Mouse (Mus musculus): ENCODE results near the gene Gm9639. TPM values are rescaled to one million over a fixed set of nuclear protein-coding genes. Genes with fewer than 3 reads are reported as not detected.
A peak's percentile ranks its signal among the peaks of the same experiment; 100 is the strongest.
"Not testable (repeated sequence)": the region's sequence is repeated elsewhere in the genome, so short reads cannot be mapped to it uniquely, and the experiment has no call there.

Gene Gm9639
- polyA plus RNA-seq, 1 experiment from 2014 or later = not detected

- no peak for DNase-seq (ENCODE audit: low spot score)
- 89% methylated on average over 3 of the region's 3 CpGs for WGBS
- H3K9me3 ChIP-seq (ENCODE audit: control insufficient read depth, low read length) = no peaks in the 10 kb centered on the region
- no peak overlapping the region for H3K9ac ChIP-seq (ENCODE audit: low read length)
- H3K27ac ChIP-seq (ENCODE audit: low read depth, low read length) = no peak overlapping the region
- no peak overlapping the region for H3K4me3 ChIP-seq (ENCODE audit: low read depth, low read length)
- no peaks in the 10 kb centered on the region for H3K27me3 ChIP-seq (ENCODE audit: control insufficient read depth, insufficient read depth, low read length)
- H3K36me3 ChIP-seq (ENCODE audit: control insufficient read depth, insufficient read depth, low read length) = no peaks in the 10 kb centered on the region
- no peaks in the 10 kb centered on the region for H3K4me1 ChIP-seq (ENCODE audit: control insufficient read depth, insufficient read depth, low read length)
- no peak overlapping the region for H3K4me2 ChIP-seq (ENCODE audit: low read depth)
- ATAC-seq (ENCODE audit: insufficient read depth, low FRiP score, low TSS enrichment) = no peak
Observed at GRCm38 (mm10) chr10:77804095-77804494, 9.2 kb upstream of the Gm9639 start.

DNA sequence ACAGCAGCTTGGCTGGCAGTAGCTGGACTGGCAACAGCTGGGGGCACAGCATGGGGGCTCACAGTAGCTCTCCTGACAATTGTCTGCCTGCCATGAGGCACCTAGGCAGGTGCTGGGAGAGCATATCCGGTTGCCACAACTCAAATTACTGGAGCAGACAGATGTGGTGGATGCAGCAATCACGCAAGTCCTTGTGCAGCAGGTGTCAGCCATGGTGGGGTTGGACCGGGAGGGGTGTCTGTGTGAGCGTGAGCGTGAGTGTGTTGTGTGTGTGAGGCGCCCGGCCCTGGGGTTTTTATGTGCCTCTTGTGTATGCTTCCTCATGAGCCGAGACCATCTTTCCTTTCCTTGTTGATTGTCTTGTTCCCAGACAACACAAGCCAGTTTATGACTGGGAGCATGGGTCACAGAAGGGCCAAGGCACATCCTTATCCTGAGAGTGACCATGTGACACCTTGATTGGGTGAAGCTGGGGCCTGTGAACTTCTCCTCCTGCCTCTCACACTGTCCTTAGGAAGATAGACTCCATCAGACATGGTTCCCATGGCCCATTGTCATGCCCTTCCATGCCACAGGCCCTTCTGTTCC, 4.1 kb upstream of the Gm9639 start, which contains the start of gene Gm19668:
Gene Gm19668 (minus strand): TSS at position 213 of the 588 bp plus-strand sequence.
- Histone ChIP-seq H3K36me3 (ENCODE audit: control insufficient read depth, insufficient read depth, low read length) (no peaks in the 10 kb centered on the region), H3K4me3 (ENCODE audit: low read depth, low read length) (no peak within 1 kb of the TSS), H3K27ac (ENCODE audit: low read depth, low read length) (0 out of 2 replicates have a peak within 1 kb of the TSS, but pooled peaks have one; percentile 8), H3K27me3 (ENCODE audit: control insufficient read depth, insufficient read depth, low read length) (no peaks in the 10 kb centered on the region), H3K4me2 (ENCODE audit: low read depth) (no peak within 1 kb of the TSS), H3K9me3 (ENCODE audit: control insufficient read depth, low read length) (no peaks in the 10 kb centered on the region), H3K4me1 (ENCODE audit: control insufficient read depth, insufficient read depth, low read length) (peaks cover 2% of the 10 kb centered on the region; the same call in 1 of the 2 replicates), H3K9ac (ENCODE audit: low read length) (no peak within 1 kb of the TSS)
- DNase-seq (ENCODE audit: low spot score) (no peak), ATAC-seq (ENCODE audit: insufficient read depth, low FRiP score, low TSS enrichment) (no peak; the same call in 1 of the 2 replicates)
- WGBS = 46% methylated on average over 8 of the region's 8 CpGs

GRCm38 (mm10) chr10:77798164-77798920, 3.5 kb upstream of the Gm9639 start:
- ATAC-seq (ENCODE audit: insufficient read depth, low FRiP score, low TSS enrichment); H3K27me3 ChIP-seq (ENCODE audit: control insufficient read depth, insufficient read depth, low read length); H3K4me2 ChIP-seq (ENCODE audit: low read depth); DNase-seq (ENCODE audit: low spot score); H3K4me3 ChIP-seq (ENCODE audit: low read depth, low read length); H3K36me3 ChIP-seq (ENCODE audit: control insufficient read depth, insufficient read depth, low read length); H3K9ac ChIP-seq (ENCODE audit: low read length); H3K9me3 ChIP-seq (ENCODE audit: control insufficient read depth, low read length); H3K4me1 ChIP-seq (ENCODE audit: control insufficient read depth, insufficient read depth, low read length): not testable (repeated sequence)
- 0 out of 2 replicates have a peak overlapping the region, but pooled peaks have one; percentile 8 for H3K27ac ChIP-seq (ENCODE audit: low read depth, low read length)
- WGBS = 42% methylated on average over 2 of the region's 3 CpGs

- no peak overlapping the region for H3K4me2 ChIP-seq (ENCODE audit: low read depth)
- H3K4me3 ChIP-seq (ENCODE audit: low read depth, low read length) = no peak overlapping the region
- 0 out of 2 replicates have a peak overlapping the region, but pooled peaks have one; percentile 8 for H3K27ac ChIP-seq (ENCODE audit: low read depth, low read length)
- no peaks in the 10 kb centered on the region for H3K9me3 ChIP-seq (ENCODE audit: control insufficient read depth, low read length)
- no peak overlapping the region for H3K9ac ChIP-seq (ENCODE audit: low read length)
- DNase-seq (ENCODE audit: low spot score) = peak; percentile 25
- no peaks in the 10 kb centered on the region for H3K36me3 ChIP-seq (ENCODE audit: control insufficient read depth, insufficient read depth, low read length)
- ATAC-seq (ENCODE audit: insufficient read depth, low FRiP score, low TSS enrichment) = no peak
- 18% methylated on average over 3 of the region's 3 CpGs for WGBS
- H3K27me3 ChIP-seq (ENCODE audit: control insufficient read depth, insufficient read depth, low read length) = no peaks in the 10 kb centered on the region
- H3K4me1 ChIP-seq (ENCODE audit: control insufficient read depth, insufficient read depth, low read length) = peaks cover 2% of the 10 kb centered on the region; the same call in 1 of the 2 replicates
Observed at GRCm38 (mm10) chr10:77797677-77798076, 2.8 kb upstream of the Gm9639 start.

- ATAC-seq (ENCODE audit: insufficient read depth, low FRiP score, low TSS enrichment) (no peak), DNase-seq (ENCODE audit: low spot score) (no peak)
- H3K27me3 ChIP-seq (ENCODE audit: control insufficient read depth, insufficient read depth, low read length) = no peaks in the 10 kb centered on the region
- no peaks in the 10 kb centered on the region for H3K4me1 ChIP-seq (ENCODE audit: control insufficient read depth, insufficient read depth, low read length)
- no peak overlapping the region for H3K4me2 ChIP-seq (ENCODE audit: low read depth)
- no peak overlapping the region for H3K9ac ChIP-seq (ENCODE audit: low read length)
- H3K4me3 ChIP-seq (ENCODE audit: low read depth, low read length) = no peak overlapping the region
- no peaks in the 10 kb centered on the region for H3K9me3 ChIP-seq (ENCODE audit: control insufficient read depth, low read length)
- H3K36me3 ChIP-seq (ENCODE audit: control insufficient read depth, insufficient read depth, low read length) = no peaks in the 10 kb centered on the region
- WGBS = 76% methylated on average over 2 of the region's 2 CpGs
- no peak overlapping the region for H3K27ac ChIP-seq (ENCODE audit: low read depth, low read length)
Observed at GRCm38 (mm10) chr10:77788621-77789020, 6.3 kb downstream of the Gm9639 start.

DNA sequence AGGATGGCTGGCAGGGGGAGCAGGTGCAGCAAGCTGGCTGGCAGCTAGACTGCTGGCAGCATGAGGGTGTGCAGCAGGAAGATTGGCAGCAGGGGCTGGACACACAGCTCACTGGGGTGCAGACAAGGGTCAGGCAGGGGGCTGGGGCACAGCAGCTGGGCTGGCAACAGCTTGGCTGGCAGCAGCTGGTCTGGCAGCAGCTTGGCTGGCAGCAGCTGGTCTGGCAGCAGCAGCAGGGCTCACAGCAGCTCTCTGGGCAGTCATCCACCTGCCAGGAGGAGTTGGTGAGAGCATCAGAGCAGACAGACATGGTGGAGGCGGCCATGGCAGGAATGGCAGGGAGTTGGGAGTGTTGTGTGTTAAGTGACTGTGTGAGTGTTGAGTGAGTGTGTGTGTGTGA, 7.0 kb downstream of the Gm9639 start, which contains the start of gene Gm7137:
Gene Gm7137 (minus strand): TSS at position 325 of the 400 bp plus-strand sequence.
- H3K9me3 ChIP-seq (ENCODE audit: control insufficient read depth, low read length); H3K9ac ChIP-seq (ENCODE audit: low read length); H3K4me2 ChIP-seq (ENCODE audit: low read depth); H3K27me3 ChIP-seq (ENCODE audit: control insufficient read depth, insufficient read depth, low read length); H3K36me3 ChIP-seq (ENCODE audit: control insufficient read depth, insufficient read depth, low read length); H3K4me1 ChIP-seq (ENCODE audit: control insufficient read depth, insufficient read depth, low read length); ATAC-seq (ENCODE audit: insufficient read depth, low FRiP score, low TSS enrichment); H3K4me3 ChIP-seq (ENCODE audit: low read depth, low read length); H3K27ac ChIP-seq (ENCODE audit: low read depth, low read length): not testable (repeated sequence)
- peak; percentile 9 for DNase-seq (ENCODE audit: low spot score)
- WGBS = 63% methylated on average over 1 of the region's 1 CpGs

GRCm38 (mm10) chr10:77783396-77783795, 11.5 kb downstream of the Gm9639 start:
- not testable (repeated sequence) for ATAC-seq (ENCODE audit: insufficient read depth, low FRiP score, low TSS enrichment); H3K9ac ChIP-seq (ENCODE audit: low read length); H3K9me3 ChIP-seq (ENCODE audit: control insufficient read depth, low read length); H3K4me1 ChIP-seq (ENCODE audit: control insufficient read depth, insufficient read depth, low read length); H3K4me2 ChIP-seq (ENCODE audit: low read depth); H3K27ac ChIP-seq (ENCODE audit: low read depth, low read length); H3K27me3 ChIP-seq (ENCODE audit: control insufficient read depth, insufficient read depth, low read length); H3K36me3 ChIP-seq (ENCODE audit: control insufficient read depth, insufficient read depth, low read length); DNase-seq (ENCODE audit: low spot score); H3K4me3 ChIP-seq (ENCODE audit: low read depth, low read length)
- WGBS = 81% methylated on average over 1 of the region's 3 CpGs

- H3K9ac ChIP-seq (ENCODE audit: low read length); H3K27ac ChIP-seq (ENCODE audit: low read depth, low read length); H3K27me3 ChIP-seq (ENCODE audit: control insufficient read depth, insufficient read depth, low read length); H3K4me1 ChIP-seq (ENCODE audit: control insufficient read depth, insufficient read depth, low read length); H3K9me3 ChIP-seq (ENCODE audit: control insufficient read depth, low read length); DNase-seq (ENCODE audit: low spot score); H3K4me2 ChIP-seq (ENCODE audit: low read depth); ATAC-seq (ENCODE audit: insufficient read depth, low FRiP score, low TSS enrichment); H3K36me3 ChIP-seq (ENCODE audit: control insufficient read depth, insufficient read depth, low read length); H3K4me3 ChIP-seq (ENCODE audit: low read depth, low read length): not testable (repeated sequence)
- WGBS = 80% methylated on average over 1 of the region's 1 CpGs
Observed at GRCm38 (mm10) chr10:77782442-77782841, 12.4 kb downstream of the Gm9639 start, which contains the start of gene Gm3250. TSS of gene Gm3250 (minus strand) at chr10:77782542.
